Comparison of ENCODE assay signal across 21 mouse cellular contexts in genomic region chr4:62484928-62485327, GRCm38 (mm10). TPM values are rescaled to one million over a fixed set of nuclear protein-coding genes. Genes with fewer than 3 reads are reported as not detected.
DNase-seq lines count a peak whose midpoint lies in the region; ATAC-seq and TF ChIP-seq lines count a peak whose summit lies in the region.
"Had no signal": no experiment of that assay in that cellular context is flagged by ENCODE, and none has a peak within 500 bp of the region (broad histone marks: within the 10 kb centered on the region; RNA-seq: fewer than 3 reads in every experiment).

No protein-coding gene starts in this region.

- H3K4me3 ChIP-seq in liver, embryonic 12.5 days = no peak overlapping the region
- H3K4me3 ChIP-seq in liver, embryonic 11.5 days (ENCODE audit: low read depth, low read length) = no peak overlapping the region
- H3K4me3 ChIP-seq in stomach, postnatal 0 days (ENCODE audit: low read depth, low read length) = no peak overlapping the region
- H3K4me3 ChIP-seq: erythroblast, embryonic 14.5 days; forebrain, embryonic 13.5 days; hindbrain, embryonic 12.5 days; kidney, embryonic 15.5 days; limb, embryonic 15.5 days; midbrain, embryonic 12.5 days; neural tube, embryonic 12.5 days had no signal

- H3K36me3 ChIP-seq in liver, embryonic 12.5 days = no peaks in the 10 kb centered on the region
- no peaks in the 10 kb centered on the region for H3K36me3 ChIP-seq in liver, embryonic 11.5 days (ENCODE audit: control insufficient read depth, insufficient read depth, low read length)
- H3K36me3 ChIP-seq in stomach, postnatal 0 days (ENCODE audit: control insufficient read depth, insufficient read depth, low read length) = no peaks in the 10 kb centered on the region
- H3K36me3 ChIP-seq: hindbrain, embryonic 12.5 days; limb, embryonic 15.5 days; midbrain, embryonic 12.5 days; neural tube, embryonic 12.5 days had no signal

- no peak for TF ChIP-seq CTCF in stomach, postnatal 0 days (IDR thresholded peaks at IDR 0.05; ENCODE audit: low read depth)

- TF ChIP-seq EP300 in stomach, postnatal 0 days (optimal IDR thresholded peaks at IDR 0.05) = no peak

- no peak for ATAC-seq in liver, embryonic 12.5 days
- no peak for ATAC-seq in liver, embryonic 11.5 days (replicated peaks; ENCODE audit: low FRiP score)
- ATAC-seq in hematopoietic stem cell, adult 5-6 weeks (replicated peaks in 1 of 2; ENCODE audit: insufficient read depth in 1 of 2, low FRiP score in 2 of 2, low TSS enrichment in 1 of 2, low read depth in 1 of 2, poor library complexity in 2 of 2, severe bottlenecking in 2 of 2) = peak; percentile 25 to 27; a peak in 2 of 4 replicates
- ATAC-seq in stomach, postnatal 0 days (ENCODE audit: low FRiP score, low TSS enrichment) = peak; percentile 56
- ATAC-seq in frontal cortex, adult (ENCODE audit: low TSS enrichment) = no peak
- ATAC-seq: forebrain, embryonic 13.5 days; inflammation-experienced regulatory T-cells, adult 6 months had no signal

- H3K27me3 ChIP-seq in liver, embryonic 12.5 days (replicated peaks) = peaks cover 28% of the 10 kb centered on the region
- H3K27me3 ChIP-seq in liver, embryonic 11.5 days (replicated peaks; ENCODE audit: control insufficient read depth, insufficient read depth, low read length) = peaks cover 11% of the 10 kb centered on the region
- no peaks in the 10 kb centered on the region for H3K27me3 ChIP-seq in stomach, postnatal 0 days (ENCODE audit: control insufficient read depth, insufficient read depth, low read length)
- H3K27me3 ChIP-seq: kidney, embryonic 15.5 days had no signal

- H3K9ac ChIP-seq in liver, embryonic 12.5 days = no peak overlapping the region
- H3K9ac ChIP-seq in liver, embryonic 11.5 days (ENCODE audit: low read depth, low read length) = no peak overlapping the region
- no peak overlapping the region for H3K9ac ChIP-seq in stomach, postnatal 0 days (ENCODE audit: low read length)
- H3K9ac ChIP-seq: forebrain, embryonic 13.5 days; hindbrain, embryonic 12.5 days; kidney, embryonic 15.5 days; limb, embryonic 15.5 days; midbrain, embryonic 12.5 days; neural tube, embryonic 12.5 days had no signal

- no peak overlapping the region for H3K4me2 ChIP-seq in liver, embryonic 12.5 days
- no peak overlapping the region for H3K4me2 ChIP-seq in liver, embryonic 11.5 days
- no peak overlapping the region for H3K4me2 ChIP-seq in stomach, postnatal 0 days (replicated peaks; ENCODE audit: low read depth)
- H3K4me2 ChIP-seq: forebrain, embryonic 13.5 days; heart, embryonic 11.5 days; hindbrain, embryonic 12.5 days; kidney, embryonic 15.5 days; limb, embryonic 15.5 days; midbrain, embryonic 12.5 days; neural tube, embryonic 12.5 days had no signal

- no peak for DNase-seq in liver, embryonic 11.5 days (ENCODE audit: low spot score)
- peak; percentile 57 for DNase-seq in A20 (ENCODE audit: low read depth, low spot score)
- DNase-seq in stomach, postnatal 0 days (ENCODE audit: low spot score) = no peak
- no peak for DNase-seq in layer of hippocampus, adult 9-10 months (ENCODE audit: low spot score)
- DNase-seq in kidney, adult 18-20 months = no peak
- DNase-seq: cerebellum, adult 8-10 months; gastrocnemius, postnatal 10 days; heart, postnatal 10 days; right cerebral cortex, adult 18-20 months had no signal

- peaks cover 38% of the 10 kb centered on the region for H3K4me1 ChIP-seq in liver, embryonic 12.5 days
- H3K4me1 ChIP-seq in liver, embryonic 11.5 days (replicated peaks; ENCODE audit: control insufficient read depth, insufficient read depth, low read length) = peaks cover 6% of the 10 kb centered on the region
- H3K4me1 ChIP-seq in stomach, postnatal 0 days (replicated peaks; ENCODE audit: control insufficient read depth, insufficient read depth) = peaks cover 3% of the 10 kb centered on the region; the same call in 1 of the 2 replicates

- H3K9me3 ChIP-seq in liver, embryonic 12.5 days (replicated peaks) = no peaks in the 10 kb centered on the region
- no peaks in the 10 kb centered on the region for H3K9me3 ChIP-seq in liver, embryonic 11.5 days (ENCODE audit: control insufficient read depth, low read length)
- no peaks in the 10 kb centered on the region for H3K9me3 ChIP-seq in stomach, postnatal 0 days (ENCODE audit: control insufficient read depth, low read length)
- H3K9me3 ChIP-seq: forebrain, embryonic 13.5 days; hindbrain, embryonic 12.5 days; kidney, embryonic 15.5 days; limb, embryonic 15.5 days; midbrain, embryonic 12.5 days; neural tube, embryonic 12.5 days had no signal

- H3K27ac ChIP-seq in liver, embryonic 12.5 days = peak overlapping the region; percentile 61
- no peak overlapping the region for H3K27ac ChIP-seq in liver, embryonic 11.5 days (ENCODE audit: low read depth, low read length)
- H3K27ac ChIP-seq in stomach, postnatal 0 days (replicated peaks) = peak overlapping the region; percentile 73
- H3K27ac ChIP-seq: forebrain, embryonic 13.5 days; hindbrain, embryonic 12.5 days; kidney, embryonic 15.5 days; limb, embryonic 15.5 days; midbrain, embryonic 12.5 days; neural tube, embryonic 12.5 days had no signal

- 63% methylated on average over 3 of the region's 3 CpGs for WGBS in liver, embryonic 12.5 days (ENCODE audit: insufficient replicate concordance)
- 79% methylated on average over 3 of the region's 3 CpGs for WGBS in liver, embryonic 11.5 days
- WGBS in stomach, postnatal 0 days = 74% methylated on average over 3 of the region's 3 CpGs

RNA-seq across cellular contexts. Expression of gene Bspry, which starts 5.1 kb away (rescaled TPM):
- 0.24 and 0.27 TPM in 2 replicates for polyA plus RNA-seq in liver, embryonic 12.5 days (2016; fragmentation: Nextera tagmentation; extraction: Ambion mirVana)
- 0.48 and 0.99 TPM in 2 replicates for polyA plus RNA-seq in liver, embryonic 11.5 days (2014; fragmentation: Nextera tagmentation; extraction: Ambion mirVana)
- total RNA-seq in hematopoietic stem cell, adult 5-6 weeks (2017) = 0.94 and 1.2 TPM in 2 replicates
- 32.5 and 38.1 TPM in 2 replicates for polyA plus RNA-seq in stomach, postnatal 0 days (2015; fragmentation: Nextera tagmentation; extraction: Ambion mirVana)
- polyA plus RNA-seq: erythroblast, embryonic 14.5 days had no signal

RNA-seq across cellular contexts. Expression of gene Wdr31, which starts 14.2 kb away (rescaled TPM):
- 2.4 and 2.6 TPM in 2 replicates for polyA plus RNA-seq in liver, embryonic 12.5 days (2016; fragmentation: Nextera tagmentation; extraction: Ambion mirVana)
- 5.2 and 5.3 TPM in 2 replicates for polyA plus RNA-seq in liver, embryonic 11.5 days (2014; fragmentation: Nextera tagmentation; extraction: Ambion mirVana)
- total RNA-seq in hematopoietic stem cell, adult 5-6 weeks (2017) = 4.0 and 5.8 TPM in 2 replicates
- 2.3 and 2.7 TPM in 2 replicates for polyA plus RNA-seq in stomach, postnatal 0 days (2015; fragmentation: Nextera tagmentation; extraction: Ambion mirVana)
- polyA plus RNA-seq: erythroblast, embryonic 14.5 days had no signal

RNA-seq across cellular contexts. Expression of gene Hdhd3, which starts 18.3 kb away (rescaled TPM):
- 4.3 and 4.6 TPM in 2 replicates for polyA plus RNA-seq in liver, embryonic 12.5 days (2016; fragmentation: Nextera tagmentation; extraction: Ambion mirVana)
- 10.1 and 10.9 TPM in 2 replicates for polyA plus RNA-seq in liver, embryonic 11.5 days (2014; fragmentation: Nextera tagmentation; extraction: Ambion mirVana)
- 3.1 and 3.3 TPM in 2 replicates for total RNA-seq in hematopoietic stem cell, adult 5-6 weeks (2017)
- 23.5 and 26.0 TPM in 2 replicates for polyA plus RNA-seq in stomach, postnatal 0 days (2015; fragmentation: Nextera tagmentation; extraction: Ambion mirVana)

RNA-seq across cellular contexts. Expression of gene Alad, which starts 34.8 kb away (rescaled TPM):
- 626 and 633 TPM in 2 replicates for polyA plus RNA-seq in liver, embryonic 12.5 days (2016; fragmentation: Nextera tagmentation; extraction: Ambion mirVana)
- polyA plus RNA-seq in liver, embryonic 11.5 days (2014; fragmentation: Nextera tagmentation; extraction: Ambion mirVana) = 468 and 489 TPM in 2 replicates
- total RNA-seq in hematopoietic stem cell, adult 5-6 weeks (2017) = 28.8 and 35.6 TPM in 2 replicates
- 161 and 178 TPM in 2 replicates for polyA plus RNA-seq in stomach, postnatal 0 days (2015; fragmentation: Nextera tagmentation; extraction: Ambion mirVana)

RNA-seq across cellular contexts. Expression of gene Pole3, which starts 39.9 kb away (rescaled TPM):
- polyA plus RNA-seq in liver, embryonic 12.5 days (2016; fragmentation: Nextera tagmentation; extraction: Ambion mirVana) = 80.6 and 84.1 TPM in 2 replicates
- 102 and 106 TPM in 2 replicates for polyA plus RNA-seq in liver, embryonic 11.5 days (2014; fragmentation: Nextera tagmentation; extraction: Ambion mirVana)
- 72.7 and 78.2 TPM in 2 replicates for total RNA-seq in hematopoietic stem cell, adult 5-6 weeks (2017)
- polyA plus RNA-seq in stomach, postnatal 0 days (2015; fragmentation: Nextera tagmentation; extraction: Ambion mirVana) = 52.4 and 55.5 TPM in 2 replicates

Comparison
In these comparisons a context has a peak if more than half of its experiments do, and no peak if none do; other contexts are left out.
1. ATAC-seq: peak in hematopoietic stem cell, adult 5-6 weeks (2 of 2) and stomach, postnatal 0 days (single experiment); none in liver, embryonic 12.5 days (single experiment), liver, embryonic 11.5 days (single experiment) and frontal cortex, adult (single experiment).
2. RNA of gene Bspry, which starts 5.1 kb away (polyA plus RNA-seq): 32.5 to 38.1 TPM in stomach, postnatal 0 days; 0.48 to 0.99 TPM in liver, embryonic 11.5 days and 0.24 to 0.27 TPM in liver, embryonic 12.5 days; every median in the first group is over 10 times any median in the second.